Mouse (Mus musculus) heart, postnatal 0 days (tissue): Measurements from ENCODE around the gene Dab1. TPM values are rescaled to one million over a fixed set of nuclear protein-coding genes. Genes with fewer than 3 reads are reported as not detected.

Experiments
- ATAC-seq: fragments of 200-750 bp; cut with Nextera tagmentation; 2 replicates; pipeline ENCODE4 v1.8.0; 2017; ENCODE audit warnings: low read depth, moderate number of reproducible peaks, moderate library complexity; ENCODE audit not compliant: insufficient read depth
- DNase-seq: peaks from one replicate; pipeline ENCODE4 v3.0.0-alpha.2; 2016; ENCODE audit warnings: low spot score
- H3K27ac ChIP-seq: fragments of 300-500 bp; sonication (generic); 2 replicates; pipeline ENCODE4 v1.5.1; 2014; ENCODE audit warnings: low read depth, mild to moderate bottlenecking
- H3K27me3 ChIP-seq: fragments of 300-500 bp; sonication (generic); 2 replicates; pipeline ENCODE4 v1.6.1; 2014; ENCODE audit warnings: low read length, mixed read lengths; ENCODE audit not compliant: control insufficient read depth, insufficient read depth
- H3K36me3 ChIP-seq: fragments of 300-500 bp; sonication (generic); replicated peaks from 2 replicates; pipeline ENCODE4 v1.6.1; 2014; ENCODE audit warnings: low read length, mixed read lengths; ENCODE audit not compliant: control insufficient read depth, insufficient read depth
- H3K4me1 ChIP-seq: fragments of 300-500 bp; sonication (generic); 2 replicates; pipeline ENCODE4 v1.6.1; 2014; ENCODE audit warnings: antibody characterized with exemption; ENCODE audit not compliant: control insufficient read depth, insufficient read depth
- H3K4me2 ChIP-seq: fragments of 300-500 bp; sonication (generic); 2 replicates; pipeline ENCODE4 v1.6.1; 2014; ENCODE audit warnings: low read depth, mild to moderate bottlenecking, low read length, moderate library complexity
- H3K4me3 ChIP-seq: fragments of 300-500 bp; sonication (generic); 2 replicates; pipeline ENCODE4 v1.5.1; 2014; ENCODE audit warnings: low read depth, low read length
- H3K9ac ChIP-seq: fragments of 300-500 bp; sonication (generic); replicated peaks from 2 replicates; pipeline ENCODE4 v1.6.1; 2014; ENCODE audit warnings: low read depth, low read length, mixed read lengths
- H3K9me3 ChIP-seq: fragments of 300-500 bp; sonication (generic); replicated peaks from 2 replicates; pipeline ENCODE4 v1.6.1; 2016; ENCODE audit warnings: low read length; ENCODE audit not compliant: control insufficient read depth
- CTCF ChIP-seq: IDR thresholded peaks from 2 replicates; pipeline ENCODE4 v1.5.1; 2016; ENCODE audit warnings: antibody characterized with exemption, control low read depth, low read depth
- EP300 ChIP-seq: IDR thresholded peaks from 2 replicates; pipeline ENCODE4 v1.6.1; 2016; ENCODE audit warnings: antibody characterized with exemption, low read depth
- WGBS: fragments of 180-500 bp; shearing (Covaris S2); extraction: QIAGEN DNeasy Blood & Tissue Kit; methylation state at CpG from one replicate; pipeline ENCODE4 v1.1.7; 2014; 5-methylcytosine and 5-hydroxymethylcytosine counted together
- polyA plus RNA-seq: library from polyadenylated mRNA; unstranded; fragments of >200 nt; fragmentation: Nextera tagmentation; extraction: Ambion mirVana; gene quantifications from 2 replicates; pipeline ENCODE4 v1.2.1, GENCODE M21; 2015
- total RNA-seq: library from RNA; depleted of rRNA; stranded (reverse); fragments of >200 nt; gene quantifications from 2 replicates; pipeline ENCODE4 v1.2.3, GENCODE M21; 2014; ENCODE audit warnings: low replicate concordance

Dab1 gene
- total and polyA plus RNA-seq, 2 experiments from 2014 or later = 0.27 TPM; not detected in 1

- H3K9me3 ChIP-seq = no peaks in the 10 kb centered on the region
- no peak overlapping the region for H3K4me3 ChIP-seq
- H3K4me2 ChIP-seq = no peak overlapping the region
- no peak for DNase-seq
- no peak overlapping the region for H3K27ac ChIP-seq
- H3K4me1 ChIP-seq = no peaks in the 10 kb centered on the region
- 45% methylated on average over 9 of the region's 9 CpGs for WGBS
- no peaks in the 10 kb centered on the region for H3K27me3 ChIP-seq
- ATAC-seq = no peak
- H3K36me3 ChIP-seq = no peaks in the 10 kb centered on the region
- TF ChIP-seq EP300 (no peak), CTCF (no peak)
- H3K9ac ChIP-seq = no peak overlapping the region
Measured at GRCm38 (mm10) chr4:103953652-103954220, 334.6 kb downstream of the Dab1 start.

- Histone ChIP-seq H3K27ac (no peak overlapping the region), H3K4me1 (no peaks in the 10 kb centered on the region), H3K27me3 (no peaks in the 10 kb centered on the region), H3K4me2 (no peak overlapping the region), H3K9ac (no peak overlapping the region), H3K36me3 (no peaks in the 10 kb centered on the region), H3K4me3 (no peak overlapping the region), H3K9me3 (no peaks in the 10 kb centered on the region)
- DNase-seq = no peak
- 67% methylated on average over 7 of the region's 7 CpGs for WGBS
- ATAC-seq = no peak
- no peak for TF ChIP-seq EP300
- no peak for TF ChIP-seq CTCF
Measured at GRCm38 (mm10) chr4:103961134-103962049, 342.2 kb downstream of the Dab1 start.

- no peak overlapping the region for H3K4me2 ChIP-seq
- H3K9me3 ChIP-seq = no peaks in the 10 kb centered on the region
- no peaks in the 10 kb centered on the region for H3K36me3 ChIP-seq
- no peak overlapping the region for H3K4me3 ChIP-seq
- ATAC-seq = no peak
- H3K27me3 ChIP-seq = no peaks in the 10 kb centered on the region
- H3K27ac ChIP-seq = no peak overlapping the region
- no peak for DNase-seq
- TF ChIP-seq CTCF (no peak), EP300 (no peak)
- no peaks in the 10 kb centered on the region for H3K4me1 ChIP-seq
- 78% methylated on average over 9 of the region's 9 CpGs for WGBS
- H3K9ac ChIP-seq = no peak overlapping the region
Measured at GRCm38 (mm10) chr4:103969906-103970305, 350.7 kb downstream of the Dab1 start.

GRCm38 (mm10) chr4:103974536-103974935, 355.4 kb downstream of the Dab1 start:
- WGBS = 61% methylated on average over 2 of the region's 2 CpGs
- Histone ChIP-seq H3K4me2 (no peak overlapping the region), H3K4me1 (no peaks in the 10 kb centered on the region), H3K4me3 (no peak overlapping the region), H3K27me3 (no peaks in the 10 kb centered on the region), H3K9ac (no peak overlapping the region), H3K9me3 (no peaks in the 10 kb centered on the region), H3K27ac (no peak overlapping the region), H3K36me3 (no peaks in the 10 kb centered on the region)
- DNase-seq (no peak), ATAC-seq (no peak)
- TF ChIP-seq EP300 (no peak), CTCF (no peak)

GRCm38 (mm10) chr4:103974946-103975345, 355.8 kb downstream of the Dab1 start:
- no peak for TF ChIP-seq CTCF
- no peak for TF ChIP-seq EP300
- no peak overlapping the region for H3K9ac ChIP-seq
- no peak overlapping the region for H3K4me3 ChIP-seq
- H3K4me1 ChIP-seq = no peaks in the 10 kb centered on the region
- H3K27ac ChIP-seq = no peak overlapping the region
- no peaks in the 10 kb centered on the region for H3K27me3 ChIP-seq
- H3K4me2 ChIP-seq = no peak overlapping the region
- ATAC-seq (no peak), DNase-seq (no peak)
- no peaks in the 10 kb centered on the region for H3K9me3 ChIP-seq
- H3K36me3 ChIP-seq = no peaks in the 10 kb centered on the region
- 62% methylated on average over 2 of the region's 2 CpGs for WGBS
